Mouse (Mus musculus) intestine, embryonic 14.5 days (tissue): ENCODE measurements at regions not wholly inside any gene's neighbourhood (a gene's known extent, or its start where the extent isn't known, plus 50 kb on each side); places are given as distances from the start of the nearest gene placed in this dataset.
"Not testable (repeated sequence)": the region's sequence is repeated elsewhere in the genome, so short reads cannot be mapped to it uniquely, and the experiment has no call there.

Experiments used
- ATAC-seq: fragments of 200-750 bp; cut with Nextera tagmentation; replicated peaks from 2 replicates; pipeline ENCODE4 v1.8.0; 2017; ENCODE audit warnings: low read depth, moderate number of reproducible peaks, moderate TSS enrichment, moderate library complexity; ENCODE audit not compliant: low FRiP score, low TSS enrichment
- DNase-seq: peaks from one replicate; pipeline ENCODE4 v3.0.0-alpha.2; 2018; ENCODE audit warnings: low spot score
- H3K27ac ChIP-seq: fragments of 300-500 bp; sonication (generic); 2 replicates; pipeline ENCODE4 v1.5.1; 2014; ENCODE audit warnings: low read depth, mild to moderate bottlenecking, control low read depth
- H3K27me3 ChIP-seq: fragments of 300-500 bp; sonication (generic); replicated peaks from 2 replicates; pipeline ENCODE4 v1.6.1; 2014; ENCODE audit warnings: low read length, control low read depth; ENCODE audit not compliant: control insufficient read depth, insufficient read depth
- H3K36me3 ChIP-seq: fragments of 300-500 bp; sonication (generic); 2 replicates; pipeline ENCODE4 v1.6.1; 2014; ENCODE audit warnings: low read length, control low read depth; ENCODE audit not compliant: control insufficient read depth, insufficient read depth
- H3K4me1 ChIP-seq: fragments of 300-500 bp; sonication (generic); replicated peaks from 2 replicates; pipeline ENCODE4 v1.6.1; 2014; ENCODE audit warnings: low read length, control low read depth, mixed read lengths; ENCODE audit not compliant: control insufficient read depth, insufficient read depth
- H3K4me2 ChIP-seq: fragments of 300-500 bp; sonication (generic); 2 replicates; pipeline ENCODE4 v1.6.1; 2014; ENCODE audit warnings: low read length
- H3K4me3 ChIP-seq: fragments of 300-500 bp; sonication (generic); 2 replicates; pipeline ENCODE4 v1.5.1; 2014; ENCODE audit warnings: low read depth, low read length, control low read depth, mixed read lengths
- H3K9ac ChIP-seq: fragments of 300-500 bp; sonication (generic); 2 replicates; pipeline ENCODE4 v1.6.1; 2014; ENCODE audit warnings: mild to moderate bottlenecking, low read length
- H3K9me3 ChIP-seq: fragments of 300-500 bp; sonication (generic); 2 replicates; pipeline ENCODE4 v1.6.1; 2016; ENCODE audit warnings: low read length, control low read depth; ENCODE audit not compliant: control insufficient read depth
- WGBS: fragments of 180-500 bp; shearing (Covaris S2); extraction: QIAGEN DNeasy Blood & Tissue Kit; methylation state at CpG from one replicate; pipeline ENCODE4 v1.1.7; 2014; 5-methylcytosine and 5-hydroxymethylcytosine counted together

- no peaks in the 10 kb centered on the region for H3K4me1 ChIP-seq
- H3K36me3 ChIP-seq, result no peaks in the 10 kb centered on the region
- ATAC-seq (no peak), DNase-seq (no peak)
- no peak overlapping the region for H3K27ac ChIP-seq
- H3K4me3 ChIP-seq, result no peak overlapping the region
- 91% methylated on average over 1 of the region's 1 CpGs for WGBS
- H3K27me3 ChIP-seq, result no peaks in the 10 kb centered on the region
- no peaks in the 10 kb centered on the region for H3K9me3 ChIP-seq
- no peak overlapping the region for H3K9ac ChIP-seq
- no peak overlapping the region for H3K4me2 ChIP-seq
Measured at GRCm38 (mm10) chr6:10803383-10803782, 1103.9 kb downstream of the Ndufa4 start.

GRCm38 (mm10) chr6:10758620-10759311 is 1148.5 kb downstream of the Ndufa4 start:
- H3K36me3 ChIP-seq, result no peaks in the 10 kb centered on the region
- no peak overlapping the region for H3K4me2 ChIP-seq
- 43% methylated on average over 1 of the region's 1 CpGs for WGBS
- H3K9me3 ChIP-seq, result no peaks in the 10 kb centered on the region
- peak overlapping the region; percentile 36 for H3K27ac ChIP-seq
- H3K27me3 ChIP-seq, result no peaks in the 10 kb centered on the region
- DNase-seq, result no peak
- H3K4me1 ChIP-seq, result 0 out of 2 replicates have a peak, but pooled peaks cover 3% of the 10 kb centered on the region
- H3K9ac ChIP-seq, result no peak overlapping the region
- no peak overlapping the region for H3K4me3 ChIP-seq
- peak; percentile 68 for ATAC-seq

- DNase-seq, result no peak
- H3K4me3 ChIP-seq, result no peak overlapping the region
- H3K27ac ChIP-seq, result peak overlapping the region; percentile 36; the same call in 1 of the 2 replicates
- no peaks in the 10 kb centered on the region for H3K9me3 ChIP-seq
- ATAC-seq, result no peak
- H3K27me3 ChIP-seq, result no peaks in the 10 kb centered on the region
- no peaks in the 10 kb centered on the region for H3K36me3 ChIP-seq
- H3K4me1 ChIP-seq, result 0 out of 2 replicates have a peak, but pooled peaks cover 3% of the 10 kb centered on the region
- H3K9ac ChIP-seq, result no peak overlapping the region
- no peak overlapping the region for H3K4me2 ChIP-seq
Measured at GRCm38 (mm10) chr6:10758051-10758450, 1149.2 kb downstream of the Ndufa4 start.

- no peaks in the 10 kb centered on the region for H3K9me3 ChIP-seq
- 55% methylated on average over 2 of the region's 2 CpGs for WGBS
- H3K9ac ChIP-seq, result no peak overlapping the region
- no peaks in the 10 kb centered on the region for H3K27me3 ChIP-seq
- ATAC-seq (no peak), DNase-seq (no peak)
- H3K4me2 ChIP-seq, result no peak overlapping the region
- H3K36me3 ChIP-seq, result no peaks in the 10 kb centered on the region
- H3K4me1 ChIP-seq, result no peaks in the 10 kb centered on the region
- no peak overlapping the region for H3K27ac ChIP-seq
- H3K4me3 ChIP-seq, result no peak overlapping the region
Measured at GRCm38 (mm10) chr6:10744056-10744455, 1163.2 kb downstream of the Ndufa4 start.

GRCm38 (mm10) chr6:10722566-10722965 is 1184.7 kb downstream of the Ndufa4 start:
- no peak overlapping the region for H3K4me3 ChIP-seq
- 75% methylated on average over 1 of the region's 1 CpGs for WGBS
- no peaks in the 10 kb centered on the region for H3K27me3 ChIP-seq
- no peak overlapping the region for H3K4me2 ChIP-seq
- ATAC-seq (no peak), DNase-seq (no peak)
- H3K4me1 ChIP-seq, result no peaks in the 10 kb centered on the region
- no peak overlapping the region for H3K9ac ChIP-seq
- no peak overlapping the region for H3K27ac ChIP-seq
- no peaks in the 10 kb centered on the region for H3K9me3 ChIP-seq
- H3K36me3 ChIP-seq, result no peaks in the 10 kb centered on the region

GRCm38 (mm10) chr6:10690526-10690925 is 1216.8 kb downstream of the Ndufa4 start:
- H3K4me1 ChIP-seq, H3K9ac ChIP-seq, H3K9me3 ChIP-seq, ATAC-seq, H3K4me3 ChIP-seq, H3K27me3 ChIP-seq, H3K4me2 ChIP-seq, H3K36me3 ChIP-seq, H3K27ac ChIP-seq, DNase-seq: not testable (repeated sequence)
- WGBS, result 85% methylated on average over 15 of the region's 25 CpGs
